Mouse (Mus musculus): ENCODE results near the gene Aup1. TPM values are rescaled to one million over a fixed set of nuclear protein-coding genes. Genes with fewer than 3 reads are reported as not detected.

Gene Aup1
- polyA plus RNA-seq, 1 experiment from 2014 or later = 186 TPM

MicroRNA genes within 50 kb of the gene (microRNA counts, 519-probe panel; counts per million panel counts)
- microRNA mmu-miR-3470a+mmu-miR-3470b = 114 counts per million

Small RNAs within 50 kb of the gene (microRNA-seq; reads per million reads assigned to microRNA genes)
- gene Mir3470a (not detected), gene Mir7040 (not detected)

Other genes with a start within 250 kb of the Aup1 start
- 0.05 TPM in 1 of 2 replicates, not detected in the other for gene Sema4f, start 114.8 kb upstream of the Aup1 start, polyA plus RNA-seq (2015; fragmentation: Nextera tagmentation; extraction: Ambion mirVana)
- 10.3 and 15.7 TPM in 2 replicates for gene M1ap, start 107.6 kb upstream of the Aup1 start, polyA plus RNA-seq (2015; fragmentation: Nextera tagmentation; extraction: Ambion mirVana)
- 20.1 and 20.2 TPM in 2 replicates for gene Dok1, start 21.1 kb upstream of the Aup1 start, polyA plus RNA-seq (2015; fragmentation: Nextera tagmentation; extraction: Ambion mirVana)
- 2.1 and 2.2 TPM in 2 replicates for gene Loxl3, start 20.3 kb upstream of the Aup1 start, polyA plus RNA-seq (2015; fragmentation: Nextera tagmentation; extraction: Ambion mirVana)
- 131 and 132 TPM in 2 replicates for gene Htra2, start 752 bp downstream of the Aup1 start, polyA plus RNA-seq (2015; fragmentation: Nextera tagmentation; extraction: Ambion mirVana)
- 5.3 and 5.6 TPM in 2 replicates for gene Dqx1, start 3.3 kb downstream of the Aup1 start, polyA plus RNA-seq (2015; fragmentation: Nextera tagmentation; extraction: Ambion mirVana)
- gene Tlx2, start 15.8 kb downstream of the Aup1 start, polyA plus RNA-seq (2015; fragmentation: Nextera tagmentation; extraction: Ambion mirVana) = 0.14 TPM in 1 of 2 replicates, not detected in the other
- 19.3 and 21.2 TPM in 2 replicates for gene Pcgf1, start 23.3 kb downstream of the Aup1 start, polyA plus RNA-seq (2015; fragmentation: Nextera tagmentation; extraction: Ambion mirVana)
- 0.24 and 0.38 TPM in 2 replicates for gene Lbx2, start 31.8 kb downstream of the Aup1 start, polyA plus RNA-seq (2015; fragmentation: Nextera tagmentation; extraction: Ambion mirVana)
- gene Ccdc142, start 47.1 kb downstream of the Aup1 start, polyA plus RNA-seq (2015; fragmentation: Nextera tagmentation; extraction: Ambion mirVana) = 0.94 and 1.1 TPM in 2 replicates
- 1.1 and 1.3 TPM in 2 replicates for gene Gm42688, start 47.1 kb downstream of the Aup1 start, polyA plus RNA-seq (2015; fragmentation: Nextera tagmentation; extraction: Ambion mirVana)
- 94.5 and 99.8 TPM in 2 replicates for gene Mrpl53, start 54.5 kb downstream of the Aup1 start, polyA plus RNA-seq (2015; fragmentation: Nextera tagmentation; extraction: Ambion mirVana)
- gene Mogs, start 61.0 kb downstream of the Aup1 start, polyA plus RNA-seq (2015; fragmentation: Nextera tagmentation; extraction: Ambion mirVana) = 44.9 and 46.7 TPM in 2 replicates
- 30.4 and 32.3 TPM in 2 replicates for gene Wbp1, start 67.0 kb downstream of the Aup1 start, polyA plus RNA-seq (2015; fragmentation: Nextera tagmentation; extraction: Ambion mirVana)
- 6.3 and 7.2 TPM in 2 replicates for gene Ino80b, start 70.9 kb downstream of the Aup1 start, polyA plus RNA-seq (2015; fragmentation: Nextera tagmentation; extraction: Ambion mirVana)
- 10.1 and 11.7 TPM in 2 replicates for gene Rtkn, start 80.9 kb downstream of the Aup1 start, polyA plus RNA-seq (2015; fragmentation: Nextera tagmentation; extraction: Ambion mirVana)
- gene Wdr54, start 101.9 kb downstream of the Aup1 start, polyA plus RNA-seq (2015; fragmentation: Nextera tagmentation; extraction: Ambion mirVana) = 0.60 and 0.67 TPM in 2 replicates
- 0.15 and 0.20 TPM in 2 replicates for gene 1700003E16Rik, start 101.9 kb downstream of the Aup1 start, polyA plus RNA-seq (2015; fragmentation: Nextera tagmentation; extraction: Ambion mirVana)
- 28.0 and 30.7 TPM in 2 replicates for gene Dctn1, start 111.4 kb downstream of the Aup1 start, polyA plus RNA-seq (2015; fragmentation: Nextera tagmentation; extraction: Ambion mirVana)
- gene Slc4a5, start 165.3 kb downstream of the Aup1 start, polyA plus RNA-seq (2015; fragmentation: Nextera tagmentation; extraction: Ambion mirVana) = 0.86 and 0.89 TPM in 2 replicates

Data from liver, embryonic 13.5 days (tissue).